Mouse (Mus musculus) kidney, embryonic 16.5 days (tissue): Measurements from ENCODE around the gene Tceal1. TPM values are rescaled to one million over a fixed set of nuclear protein-coding genes. Genes with fewer than 3 reads are reported as not detected.
"Not testable (repeated sequence)": the region's sequence is repeated elsewhere in the genome, so short reads cannot be mapped to it uniquely, and the experiment has no call there.

Experiments
- ATAC-seq: fragments of 200-750 bp; cut with Nextera tagmentation; 2 replicates; pipeline ENCODE4 v1.8.0; 2017; ENCODE audit warnings: moderate TSS enrichment; ENCODE audit not compliant: low FRiP score, low TSS enrichment
- H3K27ac ChIP-seq: fragments of 300-500 bp; sonication (generic); 2 replicates; pipeline ENCODE4 v1.5.1; 2014; ENCODE audit warnings: low read length
- H3K27me3 ChIP-seq: fragments of 300-500 bp; sonication (generic); 2 replicates; pipeline ENCODE4 v1.6.1; 2014; ENCODE audit warnings: low read length, control low read depth, mixed read lengths; ENCODE audit not compliant: insufficient read depth
- H3K36me3 ChIP-seq: fragments of 300-500 bp; sonication (generic); 2 replicates; pipeline ENCODE4 v1.6.1; 2014; ENCODE audit warnings: low read length, control low read depth, mixed read lengths; ENCODE audit not compliant: insufficient read depth
- H3K4me1 ChIP-seq: fragments of 300-500 bp; sonication (generic); 2 replicates; pipeline ENCODE4 v1.6.1; 2014; ENCODE audit warnings: low read length, control low read depth, mixed read lengths; ENCODE audit not compliant: insufficient read depth
- H3K4me2 ChIP-seq: fragments of 300-500 bp; sonication (generic); replicated peaks from 2 replicates; pipeline ENCODE4 v1.6.1; 2014; ENCODE audit warnings: low read depth, low read length
- H3K4me3 ChIP-seq: fragments of 300-500 bp; sonication (generic); 2 replicates; pipeline ENCODE4 v1.5.1; 2014; ENCODE audit warnings: mild to moderate bottlenecking, low read length
- H3K9ac ChIP-seq: fragments of 300-500 bp; sonication (generic); replicated peaks from 2 replicates; pipeline ENCODE4 v1.6.1; 2014; ENCODE audit warnings: low read length
- H3K9me3 ChIP-seq: fragments of 300-500 bp; sonication (generic); 2 replicates; pipeline ENCODE4 v1.6.1; 2016; ENCODE audit warnings: low read length, control low read depth
- WGBS: fragments of 180-500 bp; shearing (Covaris S2); extraction: QIAGEN DNeasy Blood & Tissue Kit; methylation state at CpG from one replicate; pipeline ENCODE4 v1.1.7; 2014; 5-methylcytosine and 5-hydroxymethylcytosine counted together
- polyA plus RNA-seq: library from polyadenylated mRNA; unstranded; fragments of >200 nt; fragmentation: Nextera tagmentation; extraction: Ambion mirVana; gene quantifications from 2 replicates; pipeline ENCODE4 v1.2.1, GENCODE M21; 2015

Tceal1 gene
- 9.7 and 10.9 TPM in 2 replicates for polyA plus RNA-seq

DNA sequence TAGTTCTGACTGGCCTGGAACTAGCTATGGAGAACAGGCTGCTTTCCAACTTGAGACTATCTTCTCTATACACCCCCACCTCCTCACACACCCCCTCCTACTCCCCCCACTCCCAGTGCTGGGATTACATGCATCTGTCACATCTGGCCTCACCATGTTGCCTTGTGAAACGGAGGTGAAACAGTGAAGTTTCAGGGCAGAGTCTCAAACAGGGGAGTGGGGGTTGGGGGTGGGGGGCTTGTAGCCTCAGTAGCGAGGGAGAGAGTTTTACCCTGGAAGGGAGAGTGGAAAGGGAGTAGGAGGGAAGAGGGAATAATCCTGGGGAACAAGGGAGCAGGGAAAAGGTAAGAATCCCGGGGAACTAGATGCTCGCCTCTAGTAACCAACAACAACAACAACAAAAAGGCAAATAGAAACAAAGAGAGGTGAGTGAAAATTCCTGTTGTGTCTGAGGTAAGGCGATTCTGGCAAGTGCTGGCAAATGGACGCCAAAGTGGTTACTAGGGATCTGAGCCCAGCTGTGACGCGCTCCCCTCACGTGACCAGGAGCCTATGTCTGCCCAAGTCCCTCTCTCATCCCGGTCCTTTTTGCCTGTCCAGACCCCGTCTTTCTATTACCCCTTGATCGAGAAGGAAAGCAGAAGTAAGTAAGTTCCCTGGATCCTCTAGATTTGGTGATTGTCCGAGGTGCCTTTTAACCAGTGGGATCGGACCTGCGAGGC, at the start of gene Tceal1:
Gene Tceal1 (plus strand): TSS at position 537 of the 722 bp plus-strand sequence.
- H3K9ac ChIP-seq, result peak within 1 kb of the TSS; percentile 74
- no peaks in the 10 kb centered on the region for H3K36me3 ChIP-seq
- H3K4me1 ChIP-seq, result no peaks in the 10 kb centered on the region
- peak within 1 kb of the TSS; percentile 79 for H3K27ac ChIP-seq
- peak within 1 kb of the TSS; percentile 59 for H3K4me3 ChIP-seq
- peak within 1 kb of the TSS; percentile 63 for H3K4me2 ChIP-seq
- H3K9me3 ChIP-seq, result no peaks in the 10 kb centered on the region
- H3K27me3 ChIP-seq, result peaks cover 5% of the 10 kb centered on the region; the same call in 1 of the 2 replicates
- ATAC-seq, result peak; percentile 94
- 24% methylated on average over 15 of the region's 15 CpGs for WGBS

DNA sequence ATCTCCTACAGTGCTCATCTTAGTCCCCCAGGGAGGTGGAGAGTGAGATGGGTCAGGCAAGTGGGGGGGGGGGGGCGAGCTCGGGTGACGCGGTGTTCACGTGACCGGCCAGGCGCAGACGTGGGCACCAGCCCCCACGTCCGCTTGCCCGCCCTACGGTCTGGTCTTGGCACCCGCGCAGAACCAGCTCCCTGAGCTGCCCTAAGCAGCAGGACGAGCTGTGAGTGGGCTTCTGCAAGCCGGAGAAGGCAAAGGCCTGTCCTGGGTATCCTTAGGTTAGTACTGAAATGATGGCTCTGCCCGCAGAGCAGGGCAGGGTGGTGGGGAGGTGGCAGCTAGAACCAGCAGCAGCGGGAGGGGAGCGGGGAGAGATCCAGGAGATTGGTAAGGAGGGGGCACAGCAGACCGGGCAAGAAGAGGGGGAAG, 41.5 kb upstream of the Tceal1 start:
- ATAC-seq, result peak; percentile 76
- Histone ChIP-seq H3K9me3 (no peaks in the 10 kb centered on the region), H3K27ac (no peak overlapping the region), H3K4me1 (no peaks in the 10 kb centered on the region), H3K36me3 (no peaks in the 10 kb centered on the region), H3K27me3 (peaks cover 12% of the 10 kb centered on the region; the same call in 1 of the 2 replicates), H3K9ac (peak overlapping the region; percentile 59; the same call in 1 of the 2 replicates), H3K4me2 (peak overlapping the region; percentile 61), H3K4me3 (peak overlapping the region; percentile 48)
- 31% methylated on average over 18 of the region's 20 CpGs for WGBS

DNA sequence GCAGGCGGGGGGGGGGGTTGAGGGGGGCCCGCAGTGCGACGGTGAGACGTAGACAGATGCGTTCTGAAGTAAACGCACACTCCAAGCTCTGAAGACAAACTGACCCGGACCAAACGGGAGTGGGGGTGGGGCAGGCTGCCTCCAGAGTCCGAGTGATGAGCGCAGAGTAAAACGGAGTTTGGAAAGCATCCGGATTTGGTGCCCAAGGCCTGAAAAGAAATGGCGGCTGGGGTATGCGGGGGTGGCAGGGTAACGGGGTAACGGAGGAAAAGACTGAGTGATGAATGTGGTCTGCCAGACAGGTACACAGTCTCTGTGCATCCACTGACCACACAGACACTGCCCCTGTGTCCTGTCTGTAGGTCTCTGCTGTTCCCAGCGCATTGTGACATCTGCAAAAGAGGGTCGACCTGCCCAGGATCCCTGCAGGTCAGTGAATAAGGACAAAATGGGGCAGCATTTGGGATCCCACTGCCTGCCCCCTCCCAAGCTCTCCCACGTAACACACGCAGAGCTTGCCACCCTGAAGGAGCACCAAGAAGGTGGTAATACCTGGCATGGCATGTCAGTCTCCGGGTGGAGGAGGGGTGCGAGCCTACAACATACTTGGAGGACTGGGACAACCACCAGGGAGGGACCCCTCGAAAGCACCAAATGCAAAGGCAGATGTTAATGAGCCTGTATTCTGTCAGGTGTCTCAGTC, 40.9 kb upstream of the Tceal1 start:
- H3K4me1 ChIP-seq, H3K9me3 ChIP-seq, H3K36me3 ChIP-seq, H3K27ac ChIP-seq: not testable (repeated sequence)
- ATAC-seq, result peak; percentile 79
- H3K27me3 ChIP-seq, result peaks cover 12% of the 10 kb centered on the region; the same call in 1 of the 2 replicates
- WGBS, result 35% methylated on average over 23 of the region's 24 CpGs
- peak overlapping the region; percentile 48 for H3K4me3 ChIP-seq
- peak overlapping the region; percentile 59; the same call in 1 of the 2 replicates for H3K9ac ChIP-seq
- H3K4me2 ChIP-seq, result peak overlapping the region; percentile 61

DNA sequence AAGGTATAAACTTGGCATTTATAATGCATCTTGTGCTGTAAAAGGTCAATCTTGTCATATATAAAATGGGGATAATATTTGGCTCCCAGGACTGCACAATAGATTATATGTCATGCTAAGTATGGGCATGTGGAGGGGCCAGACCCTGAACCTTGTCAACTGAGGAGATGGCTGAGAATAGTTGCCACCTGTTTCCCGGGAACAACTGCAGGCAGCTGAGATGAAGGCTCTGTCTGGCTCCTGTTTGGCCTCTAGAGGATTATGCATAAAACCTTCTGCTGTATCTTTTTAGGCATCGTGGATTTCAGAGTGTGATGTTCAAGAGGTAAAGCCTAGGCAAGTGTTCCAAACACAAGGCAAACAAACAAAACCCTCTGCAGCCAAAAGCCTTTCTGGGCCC, 39.0 kb upstream of the Tceal1 start:
- WGBS, result 70% methylated on average over 2 of the region's 2 CpGs
- ATAC-seq, result no peak
- Histone ChIP-seq H3K9ac (no peak overlapping the region), H3K36me3 (no peaks in the 10 kb centered on the region), H3K4me1 (no peaks in the 10 kb centered on the region), H3K27ac (no peak overlapping the region), H3K4me3 (no peak overlapping the region), H3K9me3 (no peaks in the 10 kb centered on the region), H3K27me3 (peaks cover 12% of the 10 kb centered on the region; the same call in 1 of the 2 replicates), H3K4me2 (no peak overlapping the region)

DNA sequence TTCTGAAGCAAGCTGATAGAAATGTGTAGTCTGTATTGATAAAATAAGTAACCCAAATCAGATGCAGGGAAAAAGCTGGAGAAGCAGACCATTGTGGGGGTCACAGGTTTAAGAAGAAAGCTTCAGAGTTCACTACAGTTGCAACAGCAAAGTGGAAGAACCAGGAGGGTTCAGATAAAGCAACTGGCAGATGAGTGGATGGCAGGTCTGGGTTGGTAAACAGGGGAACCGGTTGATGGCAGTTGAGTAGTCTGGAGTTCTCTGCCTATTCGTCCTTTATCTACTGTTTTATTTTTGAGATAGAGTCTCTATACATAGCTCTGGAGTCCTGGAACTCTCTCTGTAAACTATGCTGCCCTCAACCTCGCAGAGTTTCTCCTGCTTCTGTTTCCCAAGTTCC, 26.8 kb upstream of the Tceal1 start:
- Histone ChIP-seq H3K4me2 (no peak overlapping the region), H3K36me3 (no peaks in the 10 kb centered on the region), H3K27me3 (peaks cover under 1% of the 10 kb centered on the region; the same call in 1 of the 2 replicates), H3K9ac (no peak overlapping the region), H3K4me3 (no peak overlapping the region), H3K9me3 (no peaks in the 10 kb centered on the region), H3K4me1 (no peaks in the 10 kb centered on the region), H3K27ac (no peak overlapping the region)
- 59% methylated on average over 3 of the region's 3 CpGs for WGBS
- ATAC-seq, result no peak

DNA sequence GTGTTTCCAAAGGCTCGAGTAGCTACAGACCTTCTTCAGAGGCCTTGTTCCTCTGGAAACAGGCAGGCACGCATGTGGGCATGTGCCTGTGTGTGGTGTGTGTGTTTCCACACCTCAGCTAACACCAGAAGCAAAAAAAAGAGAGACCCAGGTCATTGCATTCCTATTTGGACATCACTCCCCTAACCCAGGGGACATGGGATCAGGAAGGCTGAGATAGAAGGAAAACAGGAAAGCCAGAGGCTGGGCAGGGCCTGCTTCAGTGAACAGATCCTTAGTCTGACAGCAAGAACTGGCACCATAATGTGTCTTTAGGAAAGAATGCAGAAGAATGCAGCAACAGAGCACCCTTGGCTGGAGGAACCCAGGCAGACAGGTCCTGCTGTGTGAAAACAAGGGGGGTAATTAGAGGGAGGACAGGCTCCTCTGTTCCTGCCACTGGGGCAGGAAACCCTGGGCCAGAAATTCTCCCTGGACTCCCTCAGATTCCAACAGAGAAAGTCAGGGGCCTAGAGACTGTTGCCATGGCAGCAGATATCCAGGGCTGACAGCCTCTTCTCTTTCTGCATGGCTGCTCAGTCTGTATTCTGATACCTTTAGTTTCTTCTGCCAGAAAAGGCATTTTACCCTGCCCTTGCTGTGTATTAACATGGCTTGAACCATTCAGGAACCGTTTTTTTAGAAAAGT, 16.0 kb upstream of the Tceal1 start:
- ATAC-seq, result peak; percentile 91

DNA sequence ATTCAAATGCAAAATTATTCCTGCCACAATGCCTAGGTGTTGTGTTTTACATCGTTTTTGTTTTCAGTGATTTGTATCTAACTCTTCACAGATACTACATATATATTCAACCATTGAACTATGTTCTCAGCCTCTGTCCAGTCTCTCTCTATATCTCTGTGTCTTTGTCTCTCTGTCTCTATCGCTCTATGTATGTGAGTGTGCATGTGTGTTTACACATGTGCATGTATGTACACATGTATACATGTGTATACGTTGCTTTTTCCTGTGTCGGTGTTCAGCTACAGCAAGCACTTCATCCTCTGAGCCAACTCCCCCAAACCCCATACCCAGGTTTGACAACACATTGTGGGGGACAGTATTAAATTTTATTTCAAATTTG, 15.5 kb upstream of the Tceal1 start:
- H3K9ac ChIP-seq, result no peak overlapping the region
- no peaks in the 10 kb centered on the region for H3K4me1 ChIP-seq
- no peaks in the 10 kb centered on the region for H3K9me3 ChIP-seq
- H3K27me3 ChIP-seq, result no peaks in the 10 kb centered on the region
- no peak overlapping the region for H3K4me2 ChIP-seq
- no peak overlapping the region for H3K27ac ChIP-seq
- no peak for ATAC-seq
- 82% methylated on average over 4 of the region's 4 CpGs for WGBS
- no peaks in the 10 kb centered on the region for H3K36me3 ChIP-seq
- H3K4me3 ChIP-seq, result no peak overlapping the region

More for the DNA sequence above, 16.0 kb upstream of the Tceal1 start:
- not testable (repeated sequence) for H3K36me3 ChIP-seq, H3K9me3 ChIP-seq, H3K27me3 ChIP-seq, H3K4me1 ChIP-seq, H3K4me2 ChIP-seq, H3K9ac ChIP-seq, H3K27ac ChIP-seq, H3K4me3 ChIP-seq
- 44% methylated on average over 3 of the region's 3 CpGs for WGBS

DNA sequence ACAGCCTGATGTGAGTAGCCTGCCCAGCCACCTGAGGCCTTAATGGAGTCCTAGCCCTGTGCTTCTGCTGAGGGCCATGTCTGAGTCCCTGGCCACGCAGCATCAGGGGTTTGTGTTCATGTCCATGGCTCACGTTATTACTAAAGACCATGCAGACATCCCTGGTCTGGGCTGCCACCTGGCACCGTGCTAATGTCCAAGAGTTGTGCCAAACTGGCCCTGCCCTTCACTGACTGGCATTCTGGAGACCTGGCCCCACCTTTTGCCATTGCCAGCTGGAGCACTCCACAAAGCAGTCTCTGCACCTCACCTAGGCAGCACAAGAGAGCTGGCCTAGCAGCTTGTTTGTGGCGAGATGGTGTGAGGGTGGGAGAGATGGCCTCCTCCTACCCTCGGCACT, 14.6 kb upstream of the Tceal1 start:
- Histone ChIP-seq H3K27ac (no peak overlapping the region), H3K4me2 (no peak overlapping the region), H3K4me3 (no peak overlapping the region), H3K4me1 (no peaks in the 10 kb centered on the region), H3K9ac (no peak overlapping the region), H3K36me3 (no peaks in the 10 kb centered on the region), H3K27me3 (no peaks in the 10 kb centered on the region), H3K9me3 (no peaks in the 10 kb centered on the region)
- 84% methylated on average over 5 of the region's 5 CpGs for WGBS
- ATAC-seq, result no peak

DNA sequence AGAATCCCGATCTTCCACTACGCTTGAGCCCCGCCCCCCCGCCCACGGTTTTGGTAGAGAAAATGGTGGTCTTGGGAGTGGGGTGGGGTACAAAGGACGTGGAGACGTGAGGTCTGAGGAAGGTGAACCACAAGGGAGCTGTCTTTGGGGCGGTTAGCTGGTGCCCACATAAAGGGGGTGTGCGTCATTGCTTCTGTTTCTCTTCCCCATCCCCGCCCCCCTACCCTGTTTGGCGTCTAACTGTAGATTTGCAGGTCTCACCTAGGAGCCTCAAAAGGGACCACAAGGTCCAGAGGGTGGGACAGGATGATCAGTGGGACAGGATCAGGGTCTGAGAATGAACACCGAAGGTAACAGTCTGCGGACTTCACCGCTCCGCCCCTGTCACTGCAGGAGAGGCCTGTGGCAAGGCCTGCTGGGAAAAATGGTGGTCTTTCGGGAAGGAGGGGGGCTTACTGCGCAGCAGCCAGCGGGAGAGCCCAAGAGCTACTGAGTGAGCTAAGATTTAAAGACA, 443 bp downstream of the Tceal1 start:
- Histone ChIP-seq H3K4me3 (peak overlapping the region; percentile 59), H3K4me2 (peak overlapping the region; percentile 63), H3K9ac (peak overlapping the region; percentile 74), H3K9me3 (no peaks in the 10 kb centered on the region), H3K4me1 (no peaks in the 10 kb centered on the region), H3K36me3 (no peaks in the 10 kb centered on the region), H3K27ac (peak overlapping the region; percentile 79), H3K27me3 (peaks cover 5% of the 10 kb centered on the region; the same call in 1 of the 2 replicates)
- 26% methylated on average over 18 of the region's 18 CpGs for WGBS
- ATAC-seq, result peak; percentile 95
